Mouse (Mus musculus) frontal cortex, adult 2 months (tissue): ENCODE results near the gene Gskip. TPM values are rescaled to one million over a fixed set of nuclear protein-coding genes. Genes with fewer than 3 reads are reported as not detected.

Experiments
- DNase-seq, 2 experiments: peaks; one replicate each; pipeline ENCODE4 v3.0.0; 2022; ENCODE audit warnings: low spot score in 1 of 2; ENCODE audit errors: extremely low spot score in 1 of 2
- polyA plus RNA-seq: library from polyadenylated mRNA; depleted of rRNA; stranded (reverse); fragments of >200 nt; gene quantifications from 2 replicates; pipeline ENCODE4 v1.2.3, GENCODE M21; 2012; rRNA removed

The Gskip gene
- polyA plus RNA-seq: 19.4 and 19.9 TPM in 2 replicates

- peak in 1 of 2 experiments; percentile 31 for DNase-seq
These were observed at the start of gene Gskip for GRCm38 (mm10) chr12:105683933-105684901. Gskip (plus strand) TSS chr12:105684829.

DNA sequence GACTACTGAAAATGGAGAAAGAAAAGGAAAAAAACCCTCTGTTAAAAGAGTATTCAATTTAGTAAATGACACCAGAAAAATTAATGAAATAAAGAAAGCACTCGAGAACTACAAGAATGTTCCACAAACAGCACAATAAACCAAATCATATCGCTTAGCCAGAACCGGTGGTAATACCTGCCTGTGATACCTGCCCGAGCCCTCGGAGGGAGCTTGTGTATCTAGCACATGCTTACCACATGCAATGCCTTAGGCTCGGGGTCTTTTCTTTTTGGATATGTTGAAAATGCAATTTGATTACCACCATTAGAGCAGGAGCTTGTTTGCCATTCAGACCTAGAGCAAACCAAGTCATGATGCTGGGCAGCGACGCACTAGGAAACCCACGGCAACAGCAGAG is 48.1 kb upstream of the Gskip start:
- DNase-seq: no peak

- no peak for DNase-seq
These were observed 47.1 kb upstream of the Gskip start for GRCm38 (mm10) chr12:105637554-105637953.

GRCm38 (mm10) chr12:105642770-105643321 is 41.8 kb upstream of the Gskip start:
- no peak for DNase-seq

- DNase-seq: no peak
These were observed 28.8 kb upstream of the Gskip start for GRCm38 (mm10) chr12:105655850-105656249.

GRCm38 (mm10) chr12:105676274-105676673 is 8.4 kb upstream of the Gskip start:
- DNase-seq: no peak

DNA sequence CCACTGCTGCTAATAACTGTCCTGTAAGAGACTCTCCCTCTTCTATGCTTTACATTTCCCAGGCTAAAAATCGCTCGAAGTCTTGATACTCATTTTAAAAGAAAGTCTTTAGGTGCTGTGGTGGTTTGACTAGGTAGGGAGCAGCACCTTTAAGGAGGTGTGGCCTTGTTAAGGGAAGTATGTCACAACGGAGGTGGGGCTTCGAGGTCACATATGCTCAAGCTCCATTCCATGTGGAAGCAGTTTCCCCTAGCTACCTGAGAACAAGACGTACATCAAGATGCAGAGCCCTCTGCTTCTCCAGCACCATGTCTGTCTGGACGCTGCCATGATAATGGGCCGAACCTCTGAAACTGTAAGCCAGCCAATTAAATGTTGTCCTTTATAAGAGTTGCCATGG is 6.4 kb upstream of the Gskip start:
- DNase-seq: no peak

DNA sequence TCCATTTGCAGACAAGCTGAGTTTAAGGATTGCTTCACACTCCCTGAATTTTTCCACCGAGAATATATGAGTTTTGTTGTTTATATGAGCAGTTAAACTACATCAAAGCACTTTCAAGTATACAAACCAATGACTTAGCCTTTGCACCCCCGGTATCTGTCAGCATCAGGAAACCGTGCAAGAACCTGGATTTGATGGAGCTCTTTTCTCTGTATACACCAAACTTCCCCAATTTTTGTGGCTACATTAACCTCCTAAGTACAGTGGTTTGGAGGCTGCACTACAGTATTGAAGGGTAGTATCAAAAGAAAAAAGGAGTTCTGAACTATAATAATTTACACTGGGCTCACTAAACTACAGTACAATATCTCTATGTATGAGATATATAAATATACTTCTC is 5.9 kb upstream of the Gskip start:
- no peak for DNase-seq

DNA sequence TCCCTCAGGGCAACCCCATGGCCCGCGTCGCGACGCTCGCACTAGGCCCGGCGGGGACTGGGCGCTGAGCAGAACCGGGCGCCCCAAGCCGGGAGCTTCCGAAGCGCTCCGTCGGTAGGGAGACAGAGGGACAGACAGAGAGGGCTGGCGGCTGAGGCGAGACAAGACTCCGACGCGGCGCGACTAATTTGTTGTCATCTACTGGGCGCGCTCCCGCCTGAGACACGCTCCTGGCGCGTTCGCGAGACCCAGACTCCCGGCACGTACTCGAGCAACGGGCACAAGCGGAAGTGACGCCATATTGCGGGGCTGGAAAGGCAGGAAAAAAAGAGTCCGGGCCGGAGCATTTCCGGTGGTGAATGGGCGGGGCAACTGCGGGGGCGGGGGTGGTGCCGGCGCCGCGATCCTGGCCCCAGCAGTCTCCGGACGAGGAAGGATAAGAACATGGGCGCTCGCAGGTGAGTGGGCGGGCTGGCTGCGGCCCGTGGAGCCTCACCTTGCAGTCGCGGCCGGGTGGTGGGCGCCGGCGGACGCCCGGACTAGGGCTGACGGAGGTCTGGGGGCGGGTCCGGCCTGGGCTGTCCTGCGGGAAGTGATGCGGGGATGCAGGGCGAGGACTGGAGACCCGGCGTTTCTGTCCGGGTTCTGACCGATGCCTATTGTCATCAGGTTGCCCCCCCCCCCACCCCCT is 517 bp downstream of the Gskip start, which contains the start of gene Atg2b:
Atg2b (minus strand) TSS at position 211 of the 691 bp plus-strand sequence.
- peak; percentile 89 to 98 for DNase-seq

- DNase-seq: no peak
These were observed 2.2 kb downstream of the Gskip start for GRCm38 (mm10) chr12:105686791-105687190.

DNA sequence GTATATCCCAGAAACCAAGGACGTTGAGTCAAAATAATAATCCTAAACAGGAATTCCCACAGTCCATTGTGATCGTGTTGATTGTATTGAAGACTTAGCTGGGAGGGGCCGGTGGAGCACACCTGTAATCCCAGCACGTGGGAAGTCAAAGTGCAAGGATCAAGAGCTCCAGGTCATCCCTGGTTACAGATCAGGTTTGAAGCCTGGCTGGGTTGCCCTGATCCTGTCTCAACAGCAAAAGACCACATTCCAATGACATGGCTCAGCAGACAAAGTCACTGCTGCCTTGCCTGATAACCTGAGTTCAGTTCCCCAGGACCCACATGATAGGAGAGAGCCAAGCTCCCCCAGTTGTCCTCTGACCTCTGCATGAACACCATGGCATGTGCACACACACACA is 2.8 kb downstream of the Gskip start:
- DNase-seq: no peak

DNA sequence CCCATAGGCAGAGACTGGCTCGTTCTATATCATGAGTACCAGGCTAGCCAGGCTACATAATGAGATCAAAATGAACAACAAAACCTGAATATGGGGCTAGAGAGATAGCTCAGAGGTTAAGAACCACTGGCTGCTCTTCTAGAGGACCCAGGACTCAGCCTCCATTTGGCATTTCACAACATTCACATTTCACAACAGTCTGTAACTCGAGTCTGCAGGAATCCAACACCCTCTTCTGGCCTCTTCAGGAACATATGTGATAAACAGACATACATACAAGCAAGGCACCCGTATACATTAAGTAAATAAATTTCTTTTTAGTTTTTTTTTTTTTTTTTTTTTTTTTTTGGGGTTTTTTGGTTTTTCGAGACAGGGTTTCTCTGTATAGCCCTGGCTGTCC is 3.9 kb downstream of the Gskip start:
- DNase-seq: no peak

DNA sequence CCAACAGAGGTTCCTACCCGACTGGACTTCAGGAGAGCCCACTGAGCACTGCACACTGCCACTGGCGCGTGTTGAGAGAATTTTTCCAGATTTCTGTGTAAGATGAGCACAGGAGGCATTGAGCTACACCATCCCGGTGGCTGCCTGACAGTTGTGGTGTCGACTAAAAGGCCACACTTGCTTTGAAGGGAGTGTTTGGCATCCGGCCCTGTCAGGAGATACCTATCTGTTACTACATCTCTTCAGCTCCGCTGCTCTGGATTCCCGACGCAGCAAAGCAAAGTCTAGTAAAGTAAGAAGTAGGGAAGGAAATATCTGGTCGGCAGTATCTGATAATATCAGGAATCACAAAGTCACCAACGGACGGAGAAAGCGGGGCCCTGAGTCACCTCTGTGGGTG is 4.8 kb downstream of the Gskip start:
- no peak for DNase-seq

DNA sequence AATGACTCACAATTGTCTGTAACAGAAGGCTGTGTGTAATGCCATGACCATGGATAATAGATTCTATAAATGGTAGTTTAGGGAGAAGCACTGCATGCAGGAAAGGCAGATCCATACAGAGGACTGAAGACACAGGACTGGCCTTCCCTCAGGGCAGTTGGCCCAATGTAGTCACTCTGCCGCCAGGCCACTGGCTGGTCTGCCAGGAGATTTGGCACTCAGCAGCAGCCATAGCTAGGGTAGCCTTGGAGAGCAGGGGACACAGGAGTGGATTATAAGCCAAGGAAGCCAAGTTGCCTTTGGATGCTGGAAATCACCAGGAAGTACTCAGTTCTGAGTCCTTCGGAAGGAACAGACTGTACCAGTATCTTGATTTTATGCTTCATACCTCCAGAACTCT is 9.4 kb downstream of the Gskip start:
- no peak for DNase-seq

DNA sequence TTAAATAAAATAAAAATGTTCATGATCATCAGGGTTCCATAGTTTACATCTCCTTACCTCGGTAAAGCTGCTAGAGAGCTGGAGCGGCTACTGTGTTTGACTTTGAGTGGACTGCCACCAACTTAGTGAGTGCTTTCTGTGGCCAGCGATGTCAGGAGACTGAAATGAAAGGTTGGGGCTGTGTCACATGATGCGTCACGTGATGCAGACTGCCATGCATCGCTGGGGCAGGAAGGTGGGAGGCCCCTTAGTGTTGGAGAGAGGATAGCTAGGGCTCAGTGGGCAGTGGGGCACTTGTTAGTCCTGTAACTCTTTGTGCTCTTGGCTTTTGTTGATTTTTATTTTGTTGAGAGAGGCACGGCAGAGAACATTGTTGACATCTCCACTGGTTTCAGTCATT is 11.2 kb downstream of the Gskip start:
- no peak for DNase-seq

DNA sequence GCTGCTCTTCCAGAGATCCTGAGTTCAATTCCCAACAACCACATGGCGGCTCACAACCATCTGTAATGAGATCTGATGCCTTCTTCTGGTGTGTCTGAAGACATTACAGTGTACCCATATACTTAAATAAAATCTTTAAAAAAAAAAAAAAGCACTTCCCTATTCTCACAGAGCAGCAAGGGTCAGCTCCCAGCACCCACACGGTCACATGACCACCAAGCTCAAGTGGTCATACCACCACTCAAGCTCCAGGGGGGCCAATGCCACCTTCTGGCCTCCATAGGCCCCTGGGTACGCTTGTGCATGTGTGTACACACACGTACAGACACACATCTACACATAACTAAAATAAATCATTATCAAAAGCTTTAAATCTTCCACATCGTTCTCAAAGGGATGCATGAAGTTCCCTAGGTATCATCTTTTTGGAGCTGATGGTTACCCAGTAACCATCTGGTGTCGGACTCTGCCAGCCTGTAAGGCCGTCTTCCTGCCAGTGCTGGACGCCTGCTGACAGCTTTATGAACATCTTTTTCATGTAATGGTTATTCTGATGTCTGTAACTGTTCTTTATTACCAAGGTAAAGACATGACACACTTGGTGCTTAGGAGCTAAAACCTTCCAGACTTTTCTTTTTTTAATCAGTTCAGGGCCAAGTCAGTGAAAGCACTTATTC is 12.6 kb downstream of the Gskip start:
- no peak for DNase-seq

DNA sequence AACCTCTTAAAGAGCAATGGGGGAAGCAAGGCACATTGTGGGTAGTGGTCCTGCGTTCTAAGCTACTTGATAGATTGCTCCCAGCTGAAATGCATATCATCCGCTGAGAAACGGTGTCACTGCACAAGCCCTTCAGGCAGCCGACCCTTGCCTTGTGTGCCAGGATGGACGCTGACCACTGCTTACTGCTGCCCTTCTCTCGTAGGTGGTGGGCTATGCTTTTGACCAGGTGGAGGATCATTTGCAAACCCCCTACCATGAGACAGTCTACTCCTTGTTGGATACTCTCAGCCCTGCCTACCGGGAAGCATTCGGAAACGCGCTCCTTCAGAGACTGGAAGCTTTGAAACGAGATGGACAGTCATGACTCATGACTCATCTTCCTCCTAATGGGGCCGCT is 15.8 kb downstream of the Gskip start:
- no peak for DNase-seq

- no peak for DNase-seq
These were observed 21.3 kb downstream of the Gskip start, which contains the start of gene Ak7 for GRCm38 (mm10) chr12:105705799-105706487. Ak7 (plus strand) TSS chr12:105705976.

GRCm38 (mm10) chr12:105718616-105719015 is 34.0 kb downstream of the Gskip start:
- DNase-seq: peak in 1 of 2 experiments; percentile 74

DNA sequence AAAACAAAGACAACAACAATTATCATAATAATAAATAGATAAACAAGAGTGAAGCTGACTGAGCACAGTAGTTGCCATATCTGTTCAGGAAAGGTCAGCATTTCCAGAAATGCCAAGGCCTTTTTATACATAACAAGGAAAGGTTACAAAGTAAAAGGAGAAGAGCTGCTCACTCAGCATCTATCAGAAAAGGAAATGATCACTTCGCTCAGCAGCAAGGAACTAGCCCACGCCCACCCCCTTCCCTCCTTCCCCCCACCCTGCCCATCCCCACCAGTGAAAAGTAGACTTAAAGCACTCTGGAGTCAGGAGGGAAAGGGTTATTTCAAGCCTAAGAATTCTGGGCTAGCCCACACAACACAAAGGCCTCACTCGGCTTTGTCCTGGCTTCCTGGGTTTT is 35.6 kb downstream of the Gskip start:
- no peak for DNase-seq
